8 mouse cellular contexts compared by ENCODE assay signal in genomic region chr13:42050160-42050559, GRCm38 (mm10). TPM values are rescaled to one million over a fixed set of nuclear protein-coding genes. Genes with fewer than 3 reads are reported as not detected.
DNase-seq lines count a peak whose midpoint lies in the region; ATAC-seq and TF ChIP-seq lines count a peak whose summit lies in the region.

No protein-coding gene starts in this region.

- ATAC-seq in forebrain, embryonic 15.5 days (replicated peaks), result no peak
- ATAC-seq in liver, embryonic 16.5 days (ENCODE audit: low read depth), result no peak

- no peak for TF ChIP-seq CTCF in kidney, adult 2 months (conservative IDR thresholded peaks at IDR 0.05; ENCODE audit: insufficient read depth, insufficient read length, low read depth, low read length)
- no peak for TF ChIP-seq CTCF in MEL (IDR thresholded peaks at IDR 0.05 in 2 of 3, conservative IDR thresholded peaks at IDR 0.05 in 1 of 3; ENCODE audit: control insufficient read depth in 1 of 3, insufficient read depth in 1 of 3, low read depth in 2 of 3, low read length in 3 of 3, poor library complexity in 1 of 3, severe bottlenecking in 1 of 3)

- H3K4me3 ChIP-seq in kidney, adult 2 months (ENCODE audit: insufficient read depth, low read depth, low read length), result no peak overlapping the region
- peak overlapping the region in 1 of 2 experiments; percentile 69; a peak in 2 of 4 replicates for H3K4me3 ChIP-seq in MEL (ENCODE audit: control insufficient read depth in 1 of 2, insufficient read depth in 1 of 2, low read depth in 2 of 2, low read length in 2 of 2)
- peak overlapping the region; percentile 66 for H3K4me3 ChIP-seq in forebrain, embryonic 15.5 days
- H3K4me3 ChIP-seq in liver, embryonic 16.5 days (ENCODE audit: low read depth, low read length), result peak overlapping the region; percentile 92

- H3K27ac ChIP-seq in kidney, adult 2 months (ENCODE audit: insufficient read depth, low read depth, low read length), result no peak overlapping the region
- H3K27ac ChIP-seq in MEL (ENCODE audit: control insufficient read depth, low read depth, low read length), result no peak overlapping the region
- no peak overlapping the region for H3K27ac ChIP-seq in forebrain, embryonic 15.5 days (replicated peaks)
- H3K27ac ChIP-seq in liver, embryonic 16.5 days (ENCODE audit: low read length), result no peak overlapping the region

- no peak for TF ChIP-seq POLR2A in kidney, adult 2 months (IDR thresholded peaks at IDR 0.05; ENCODE audit: low read depth, low read length)
- TF ChIP-seq POLR2A in MEL (IDR thresholded peaks at IDR 0.05; ENCODE audit: control insufficient read depth in 1 of 2, insufficient read depth in 1 of 2, low read depth in 1 of 2, low read length in 2 of 2, poor library complexity in 1 of 2), result no peak

- peak overlapping the region; percentile 83 for H3K4me2 ChIP-seq in forebrain, embryonic 15.5 days (replicated peaks)
- H3K4me2 ChIP-seq in liver, embryonic 16.5 days (ENCODE audit: low read depth, low read length), result peak overlapping the region; percentile 98

- no peaks in the 10 kb centered on the region; the same call in 1 of the 2 replicates for H3K4me1 ChIP-seq in kidney, adult 2 months (ENCODE audit: control insufficient read depth, insufficient read depth, low read length)
- H3K4me1 ChIP-seq in MEL (ENCODE audit: control insufficient read depth in 1 of 2, insufficient read depth in 2 of 2, low read length in 2 of 2), result peaks cover 2 to 6% of the 10 kb centered on the region in 2 experiments
- H3K4me1 ChIP-seq in forebrain, embryonic 15.5 days, result peaks cover 40% of the 10 kb centered on the region
- H3K4me1 ChIP-seq in liver, embryonic 16.5 days (ENCODE audit: control insufficient read depth, low read depth, low read length), result peaks cover 19% of the 10 kb centered on the region

- no peaks in the 10 kb centered on the region for H3K9me3 ChIP-seq in MEL (replicated peaks; ENCODE audit: insufficient read depth, low read length)
- no peaks in the 10 kb centered on the region for H3K9me3 ChIP-seq in forebrain, embryonic 15.5 days
- no peaks in the 10 kb centered on the region for H3K9me3 ChIP-seq in liver, embryonic 16.5 days (replicated peaks; ENCODE audit: control insufficient read depth, low read length)

- peak overlapping the region; percentile 81; the same call in 1 of the 2 replicates for H3K9ac ChIP-seq in MEL (ENCODE audit: control insufficient read depth, low read depth, low read length, poor library complexity, severe bottlenecking)
- no peak overlapping the region for H3K9ac ChIP-seq in forebrain, embryonic 15.5 days (replicated peaks)
- H3K9ac ChIP-seq in liver, embryonic 16.5 days (ENCODE audit: low read depth, low read length), result peak overlapping the region; percentile 74

- no peaks in the 10 kb centered on the region for H3K36me3 ChIP-seq in kidney, adult 2 months (ENCODE audit: control insufficient read depth, insufficient read depth, low read length)
- H3K36me3 ChIP-seq in MEL (ENCODE audit: control insufficient read depth in 1 of 2, insufficient read depth in 2 of 2, low read length in 2 of 2), result peaks cover 0 to 8% of the 10 kb centered on the region in 2 experiments; a peak in 2 of 4 replicates
- H3K36me3 ChIP-seq in forebrain, embryonic 15.5 days, result no peaks in the 10 kb centered on the region
- 0 out of 2 replicates have a peak, but pooled peaks cover under 1% of the 10 kb centered on the region for H3K36me3 ChIP-seq in liver, embryonic 16.5 days (ENCODE audit: control insufficient read depth, insufficient read depth)

- peak; percentile 33 to 50; a peak in 3 of 4 replicates for TF ChIP-seq EP300 in MEL (IDR thresholded peaks at IDR 0.05; ENCODE audit: low read depth in 1 of 2, low read length in 2 of 2)

- WGBS in kidney, adult 2 months, result 17% methylated on average over 3 of the region's 3 CpGs
- 9% methylated on average over 3 of the region's 3 CpGs for WGBS in forebrain, embryonic 15.5 days
- WGBS in liver, embryonic 16.5 days (ENCODE audit: insufficient replicate concordance), result 2% methylated on average over 3 of the region's 3 CpGs

- peaks cover 3% of the 10 kb centered on the region; the same call in 1 of the 2 replicates for H3K79me2 ChIP-seq in MEL (ENCODE audit: control insufficient read depth, insufficient read depth, low read length, poor library complexity)

- no peak for TF ChIP-seq RAD21 in MEL (IDR thresholded peaks at IDR 0.05; ENCODE audit: low read depth, low read length)

- no peaks in the 10 kb centered on the region for H3K27me3 ChIP-seq in kidney, adult 2 months (replicated peaks; ENCODE audit: control insufficient read depth, insufficient read depth, low read length)
- no peaks in the 10 kb centered on the region for H3K27me3 ChIP-seq in MEL (ENCODE audit: control insufficient read depth in 1 of 2, insufficient read depth in 2 of 2, low read length in 2 of 2)
- no peaks in the 10 kb centered on the region for H3K27me3 ChIP-seq in forebrain, embryonic 15.5 days
- H3K27me3 ChIP-seq in liver, embryonic 16.5 days (ENCODE audit: control insufficient read depth, insufficient read depth, low read depth, low read length), result no peaks in the 10 kb centered on the region

- DNase-seq in kidney, adult 2 months, result peak; percentile 9
- DNase-seq in kidney, adult 11 months, result no peak
- DNase-seq in MEL (ENCODE audit: low read depth, low spot score), result peak; percentile 48
- no peak for DNase-seq in Muller cell, postnatal 12 days (ENCODE audit: inconsistent ontology term)
- no peak for DNase-seq in cerebellum, adult 11-12 months
- no peak for DNase-seq in cerebellum, postnatal 25 days

TF ChIP-seq in MEL, 35 proteins besides CTCF, POLR2A, EP300 and RAD21:
- TF ChIP-seq RCOR1 (IDR thresholded peaks at IDR 0.05; ENCODE audit: low read depth, low read length) (no peak), JUND (IDR thresholded peaks at IDR 0.05; ENCODE audit: low read depth, low read length) (no peak), USF1 (IDR thresholded peaks at IDR 0.05; ENCODE audit: low read depth, low read length) (no peak), E2F4 (IDR thresholded peaks at IDR 0.05; ENCODE audit: borderline replicate concordance, low read depth, low read length) (no peak), UBTF (IDR thresholded peaks at IDR 0.05; ENCODE audit: borderline replicate concordance, insufficient read depth, low read depth, low read length) (no peak), USF2 (IDR thresholded peaks at IDR 0.05; ENCODE audit: borderline replicate concordance in 1 of 2, insufficient read depth in 1 of 2, low read depth in 1 of 2, low read length in 2 of 2) (no peak), NRF1 (IDR thresholded peaks at IDR 0.05; ENCODE audit: insufficient read depth, low read depth, low read length, poor library complexity, severe bottlenecking) (no peak), MAFK (IDR thresholded peaks at IDR 0.05; ENCODE audit: borderline replicate concordance, low read depth, low read length) (no peak), MYC (IDR thresholded peaks at IDR 0.05; ENCODE audit: low read depth, low read length) (no peak), ZKSCAN1 (IDR thresholded peaks at IDR 0.05; ENCODE audit: low read depth, low read length) (peak; percentile 28; the same call in 1 of the 2 replicates), MAX (IDR thresholded peaks at IDR 0.05; ENCODE audit: low read length) (no peak), ZNF384 (IDR thresholded peaks at IDR 0.05; ENCODE audit: low read depth, low read length) (peak; percentile 67), CHD1 (IDR thresholded peaks at IDR 0.05; ENCODE audit: low read depth, low read length) (no peak), SMC3 (IDR thresholded peaks at IDR 0.05; ENCODE audit: low read depth, low read length) (no peak), ZC3H11A (IDR thresholded peaks at IDR 0.05; ENCODE audit: low read depth, low read length) (no peak), ZMIZ1 (IDR thresholded peaks at IDR 0.05; ENCODE audit: low read depth, low read length) (no peak), MEF2A (IDR thresholded peaks at IDR 0.05; ENCODE audit: extremely low read depth, insufficient replicate concordance, low read depth, low read length, poor library complexity, severe bottlenecking) (no peak), KAT2A (conservative IDR thresholded peaks at IDR 0.05; ENCODE audit: low read depth, low read length) (no peak), GATA1 (IDR thresholded peaks at IDR 0.05; ENCODE audit: low read depth, low read length) (peak; percentile 73), TBP (IDR thresholded peaks at IDR 0.05; ENCODE audit: low read depth, low read length) (no peak), ETS1 (IDR thresholded peaks at IDR 0.05; ENCODE audit: low read depth, low read length) (peak; percentile 63), HCFC1 (IDR thresholded peaks at IDR 0.05; ENCODE audit: low read depth, low read length) (no peak), MAZ (IDR thresholded peaks at IDR 0.05; ENCODE audit: low read depth, low read length) (no peak; the same call in 1 of the 2 replicates), TCF12 (IDR thresholded peaks at IDR 0.05; ENCODE audit: low read depth, low read length) (peak; percentile 38; the same call in 1 of the 2 replicates), POLR2AphosphoS5 (IDR thresholded peaks at IDR 0.05; ENCODE audit: borderline replicate concordance, low read depth, low read length) (no peak), NELFE (IDR thresholded peaks at IDR 0.05; ENCODE audit: low read depth, low read length) (no peak), GABPA (IDR thresholded peaks at IDR 0.05; ENCODE audit: low read depth, low read length) (no peak), ELF1 (IDR thresholded peaks at IDR 0.05; ENCODE audit: low read depth, low read length) (no peak), MXI1 (IDR thresholded peaks at IDR 0.05; ENCODE audit: low read depth, low read length) (no peak), CHD2 (IDR thresholded peaks at IDR 0.05; ENCODE audit: low read length) (peak; percentile 54), BHLHE40 (IDR thresholded peaks at IDR 0.05; ENCODE audit: borderline replicate concordance, low read depth, low read length) (no peak), SIN3A (IDR thresholded peaks at IDR 0.05; ENCODE audit: low read length) (peak; percentile 42; the same call in 1 of the 2 replicates), POLR2AphosphoS2 (IDR thresholded peaks at IDR 0.05; ENCODE audit: low read length) (no peak), MYB (IDR thresholded peaks at IDR 0.05; ENCODE audit: low read depth, low read length) (no peak), TAL1 (IDR thresholded peaks at IDR 0.05; ENCODE audit: low read length) (no peak)

RNA-seq across cellular contexts. Expression of gene Hivep1, which starts 1.7 kb away (rescaled TPM):
- 15.6 and 17.8 TPM in 2 replicates for polyA plus RNA-seq in kidney, adult 2 months (2012; rRNA removed)
- total RNA-seq in MEL (2012; rRNA removed), result 2.2 and 3.9 TPM in 2 replicates
- 10 to 100 TPM in 1 of 2 experiments, not detected in 1; 15.9 TPM for polyA plus RNA-seq in MEL (2012; ENCODE audit: insufficient read depth in 1 of 2, insufficient read length in 2 of 2, low read depth in 1 of 2, low replicate concordance in 2 of 2, missing spikeins in 1 of 2)
- polyA plus RNA-seq in forebrain, embryonic 15.5 days (2015; fragmentation: Nextera tagmentation; extraction: Ambion mirVana), result 17.7 and 21.9 TPM in 2 replicates
- 1.7 and 2.3 TPM in 2 replicates for polyA plus RNA-seq in liver, embryonic 16.5 days (2015; fragmentation: Nextera tagmentation; extraction: Ambion mirVana)

Comparison
In these comparisons a context has a peak if more than half of its experiments do, and no peak if none do; other contexts are left out.
1. DNase-seq: peak in kidney, adult 2 months (single experiment) and MEL (single experiment); none in kidney, adult 11 months (single experiment), Muller cell, postnatal 12 days (single experiment), cerebellum, adult 11-12 months (single experiment) and cerebellum, postnatal 25 days (0 of 2).